Mouse (Mus musculus) monocyte, adult 2 months (primary cell): ENCODE results near the gene Lcmt2.

Experiments
- DNase-seq, 2 experiments: peaks; one replicate each; pipeline ENCODE4 v3.0.0; 2022; ENCODE audit warnings: low spot score in 2 of 2, low read depth in 1 of 2

The Lcmt2 gene

DNA sequence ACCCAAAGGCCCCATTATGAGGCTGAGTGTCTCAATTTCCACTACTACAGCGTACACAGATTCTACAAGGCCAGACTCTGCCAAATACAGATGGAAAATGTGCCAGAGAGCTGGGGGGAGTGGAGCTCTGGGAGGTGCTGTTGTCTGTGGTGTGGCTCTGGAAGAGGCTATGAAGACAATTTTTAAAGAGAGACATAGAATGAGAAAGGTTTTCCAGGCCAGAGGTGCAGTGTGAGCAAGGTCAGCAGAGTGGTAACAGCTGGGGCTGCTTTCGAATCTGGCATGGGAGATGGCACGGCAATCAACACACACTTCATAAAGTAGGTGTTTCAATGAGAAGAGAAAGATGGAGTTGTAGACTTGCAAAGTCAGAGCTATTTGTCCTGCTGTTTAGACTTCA, 21.2 kb downstream of the Lcmt2 start:
- no peak for DNase-seq

DNA sequence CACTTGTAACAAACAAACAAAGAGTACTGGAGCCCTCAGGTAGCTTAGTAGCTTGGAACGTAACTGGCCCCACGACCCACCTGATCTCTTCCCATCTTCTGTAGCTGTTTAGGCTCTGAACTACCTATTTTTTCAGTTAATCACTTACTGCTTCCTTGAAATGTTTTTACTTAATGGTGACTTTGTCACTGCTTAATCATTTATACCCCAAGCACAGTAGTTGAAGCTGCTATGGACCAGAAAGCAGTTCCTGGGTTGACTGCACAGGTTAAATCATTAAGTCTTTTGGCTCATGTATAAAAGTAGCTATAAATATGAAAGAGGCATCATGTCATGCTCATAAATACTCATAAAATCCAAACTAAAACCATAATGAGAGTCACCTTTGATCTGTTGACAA, 25.0 kb downstream of the Lcmt2 start:
- no peak for DNase-seq

DNA sequence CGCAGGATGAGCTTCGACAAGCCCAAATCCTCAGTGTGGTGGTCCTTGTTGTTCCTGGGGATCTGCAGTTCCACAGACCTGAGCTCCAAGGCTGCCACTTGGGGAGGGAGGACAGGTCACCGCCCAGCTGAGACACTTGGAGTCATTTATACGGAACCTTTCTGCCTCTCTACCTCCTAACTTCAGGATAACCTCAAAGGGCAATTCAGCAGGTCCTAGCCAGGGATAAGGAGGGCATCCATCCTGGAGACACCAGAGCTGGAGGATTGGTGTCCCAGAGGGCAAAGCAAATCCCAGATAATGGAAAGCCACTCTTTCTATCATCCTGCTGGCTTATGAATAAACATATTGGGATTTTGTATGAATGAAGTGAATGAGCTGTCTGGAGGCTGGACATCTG, 30.8 kb downstream of the Lcmt2 start, which contains the start of gene Tgm7:
Gene Tgm7, minus strand, starts transcription at position 101 of the 400 bp plus-strand sequence.
- DNase-seq: no peak

DNA sequence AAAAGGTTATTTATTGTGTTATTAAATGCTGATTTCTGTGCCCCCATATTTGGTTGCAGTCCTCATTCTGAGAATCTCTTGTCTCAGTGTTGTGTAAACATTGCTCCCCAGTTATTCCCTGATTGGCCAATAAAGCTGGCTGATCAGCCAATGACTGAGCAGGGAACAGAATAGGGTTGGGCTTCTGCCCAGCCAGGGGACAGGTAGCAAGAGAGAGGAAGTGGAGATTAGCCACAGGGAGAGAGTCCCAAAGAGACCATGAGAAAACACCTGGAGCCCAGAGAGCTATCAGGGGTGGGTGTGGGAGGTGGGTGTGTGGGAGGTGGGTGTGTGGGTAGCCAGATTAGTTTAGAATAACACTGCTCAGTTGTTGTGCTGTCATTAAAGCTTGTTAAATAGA, 34.5 kb downstream of the Lcmt2 start:
- DNase-seq: no peak

DNA sequence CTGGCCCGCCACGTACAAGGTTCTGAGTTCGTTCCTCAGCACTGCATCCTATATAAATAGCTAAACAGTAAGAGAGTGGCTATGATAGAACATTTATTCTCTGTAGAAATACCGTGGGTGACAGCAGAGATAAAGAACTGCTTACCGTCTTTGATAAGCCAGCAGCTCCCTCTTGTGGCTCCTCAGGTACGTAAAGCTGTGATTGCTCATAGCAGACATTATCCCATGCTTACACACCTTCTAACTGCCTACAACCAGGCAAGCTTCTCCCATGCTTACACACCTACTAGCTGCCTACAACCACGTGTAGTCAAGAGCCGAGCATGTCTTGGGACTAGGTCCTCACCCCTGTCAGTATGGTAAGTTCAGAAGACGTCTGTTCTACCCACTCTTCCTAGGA, 38.4 kb downstream of the Lcmt2 start:
- DNase-seq: no peak

DNA sequence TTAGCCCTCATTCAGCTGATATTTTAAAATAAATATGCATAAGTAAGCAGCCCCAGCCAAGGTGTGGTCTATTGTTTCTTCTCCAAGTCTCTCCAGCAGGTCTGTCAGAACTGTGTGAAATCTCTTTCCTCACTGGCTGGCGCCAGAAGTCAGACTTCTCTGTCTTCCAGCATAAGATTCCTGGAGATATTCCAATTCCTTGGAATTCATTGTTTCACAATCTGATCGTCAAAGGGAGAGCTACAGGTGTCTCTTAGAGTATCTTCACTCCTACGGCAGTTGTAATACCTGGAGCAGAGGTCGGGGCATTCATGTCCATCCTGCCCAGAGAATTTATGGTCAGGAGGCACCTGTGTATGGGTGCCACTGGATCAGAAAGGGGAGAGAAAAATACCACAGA, 50.7 kb downstream of the Lcmt2 start:
- no peak for DNase-seq

DNA sequence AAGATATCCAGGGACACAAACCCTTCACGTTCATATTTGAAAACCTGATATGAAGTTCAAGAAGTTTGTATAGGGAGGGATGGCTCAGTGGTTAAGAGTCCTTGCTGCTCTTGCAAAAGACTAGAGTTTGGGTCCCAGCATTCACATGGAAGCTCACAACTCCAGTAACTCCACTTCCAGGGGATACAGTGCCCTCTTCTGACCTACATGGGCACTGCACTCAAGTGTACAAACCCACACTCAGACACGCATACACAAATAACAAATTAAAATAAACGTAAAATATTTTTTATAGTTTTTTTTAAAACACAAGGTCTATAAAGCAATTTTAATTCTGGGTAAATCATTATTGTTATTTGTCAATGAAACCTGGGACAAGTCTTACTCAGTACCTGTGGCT, 51.9 kb downstream of the Lcmt2 start:
- DNase-seq: no peak

DNA sequence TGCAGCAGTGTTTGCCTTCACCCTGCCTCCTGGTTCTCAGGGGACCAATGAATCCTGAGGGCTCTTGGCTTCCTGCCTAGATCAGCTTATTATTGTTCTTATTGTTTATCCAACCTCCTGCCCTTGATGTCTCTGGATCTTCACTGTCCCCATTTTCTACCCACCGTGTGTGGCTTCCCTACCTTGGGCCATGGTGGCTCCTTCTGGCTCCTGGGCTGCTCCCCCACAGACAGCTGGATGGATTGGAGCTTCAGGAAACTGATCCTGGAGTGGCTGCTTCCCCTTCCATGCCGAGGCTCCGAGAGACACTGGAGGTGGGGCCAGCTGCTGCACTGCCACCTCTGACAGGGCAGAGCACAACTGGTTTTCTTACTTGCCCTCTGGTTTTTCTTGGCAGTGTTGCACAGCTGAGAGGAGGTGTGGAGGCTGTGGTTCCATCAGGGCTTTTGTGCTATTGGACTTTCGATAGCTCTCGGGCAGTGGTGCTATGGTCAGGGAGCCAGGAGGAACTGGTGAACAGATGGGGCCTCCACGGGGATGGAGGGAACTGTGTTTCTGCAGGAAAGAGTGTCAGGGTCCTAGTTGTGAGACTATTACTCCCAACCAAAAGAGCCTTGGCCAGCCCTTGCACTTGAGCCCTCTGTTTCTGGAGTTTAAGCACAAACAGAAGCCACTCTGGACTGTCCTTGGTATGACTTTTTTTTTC, 54.8 kb downstream of the Lcmt2 start, which contains the start of gene Tgm5:
Gene Tgm5, minus strand, starts transcription at position 362 of the 706 bp plus-strand sequence.
- DNase-seq: no peak

DNA sequence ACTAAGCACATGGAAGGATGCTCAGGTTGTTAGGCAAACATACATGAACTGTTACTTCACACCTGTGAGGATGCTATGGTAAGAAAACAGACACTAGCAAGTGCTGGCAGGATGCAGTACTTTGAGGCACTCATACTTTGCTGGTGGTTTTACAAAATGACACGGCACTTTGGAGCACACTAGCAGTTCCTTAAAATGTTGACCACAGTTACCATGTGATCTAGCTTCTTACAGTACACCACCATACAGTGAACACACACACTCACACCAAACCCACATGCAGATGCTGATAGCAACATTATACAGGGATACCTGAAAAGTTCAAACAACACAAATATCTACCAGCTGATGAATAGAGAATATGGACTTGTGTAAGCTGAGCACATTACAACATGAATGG, 57.8 kb downstream of the Lcmt2 start:
- no peak for DNase-seq
